Mouse (Mus musculus) cerebellum, adult 2 months (tissue): ENCODE measurements around the gene Tmem87a.

Experiments used
- CTCF ChIP-seq: fragments of 200-500 bp; IDR thresholded peaks from 2 replicates; pipeline ENCODE4 v1.5.1; 2011; ENCODE audit warnings: low read depth, mild to moderate bottlenecking, control low read depth, low read length, moderate library complexity, borderline replicate concordance; ENCODE audit not compliant: insufficient read depth
- POLR2A ChIP-seq: fragments of 200-500 bp; IDR thresholded peaks from 2 replicates; pipeline ENCODE4 v1.6.1; 2011; ENCODE audit warnings: low read length, control low read depth, borderline replicate concordance; ENCODE audit not compliant: insufficient read depth

DNA sequence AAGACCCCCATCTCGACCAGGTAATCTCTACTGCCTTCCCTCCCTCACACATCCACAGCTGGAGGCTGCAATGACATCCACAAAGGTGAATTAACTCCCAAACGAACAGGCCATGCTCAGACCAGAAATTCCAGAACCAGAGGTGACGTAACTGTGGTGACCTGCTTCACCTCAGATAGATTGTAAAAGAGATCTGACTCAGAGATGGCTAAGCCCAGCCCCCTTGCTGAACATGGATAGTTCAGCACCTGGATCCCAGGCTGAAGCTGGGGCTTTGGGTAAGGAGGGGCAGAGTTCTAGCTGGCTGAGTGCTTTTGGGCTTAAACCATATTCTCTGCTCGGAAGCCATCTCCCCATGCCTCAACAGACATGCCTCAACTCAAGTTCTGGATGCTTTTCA is 88.8 kb downstream of the Tmem87a start:
- TF ChIP-seq POLR2A (no peak), CTCF (no peak)
